Mouse (Mus musculus) embryonic facial prominence, embryonic 11.5 days (tissue): ENCODE data around the gene Gmppa. TPM values are rescaled to one million over a fixed set of nuclear protein-coding genes. Genes with fewer than 3 reads are reported as not detected.
A peak's percentile ranks its signal among the peaks of the same experiment; 100 is the strongest.

Experiments used
- ATAC-seq: fragments of 200-750 bp; cut with Nextera tagmentation; replicated peaks from 2 replicates; pipeline ENCODE4 v1.8.0; 2017; ENCODE audit warnings: low read depth; ENCODE audit not compliant: insufficient number of reproducible peaks, low FRiP score, low TSS enrichment
- DNase-seq: peaks from one replicate; pipeline ENCODE4 v3.0.0-alpha.2; 2015; ENCODE audit warnings: low spot score
- H3K27ac ChIP-seq: fragments of 300-500 bp; sonication (generic); replicated peaks from 2 replicates; pipeline ENCODE4 v1.5.1; 2014; ENCODE audit warnings: mild to moderate bottlenecking, low read depth, low read length, control low read depth
- H3K27me3 ChIP-seq: fragments of 300-500 bp; sonication (generic); 2 replicates; pipeline ENCODE4 v1.6.1; 2014; ENCODE audit warnings: mild to moderate bottlenecking, low read length, moderate library complexity, mixed read lengths; ENCODE audit not compliant: control insufficient read depth, insufficient read depth
- H3K36me3 ChIP-seq: fragments of 300-500 bp; sonication (generic); replicated peaks from 2 replicates; pipeline ENCODE4 v1.6.1; 2014; ENCODE audit warnings: low read depth, mild to moderate bottlenecking, low read length, moderate library complexity, mixed read lengths; ENCODE audit not compliant: control insufficient read depth, insufficient read depth
- H3K4me1 ChIP-seq: fragments of 300-500 bp; sonication (generic); 2 replicates; pipeline ENCODE4 v1.6.1; 2014; ENCODE audit warnings: low read length, mixed read lengths; ENCODE audit not compliant: control insufficient read depth, insufficient read depth
- H3K4me2 ChIP-seq: fragments of 300-500 bp; sonication (generic); 2 replicates; pipeline ENCODE4 v1.6.1; 2014; ENCODE audit warnings: low read depth, mild to moderate bottlenecking, control low read depth, low read length, moderate library complexity
- H3K4me3 ChIP-seq: fragments of 300-500 bp; sonication (generic); 2 replicates; pipeline ENCODE4 v1.5.1; 2014; ENCODE audit warnings: low read depth, low read length, control low read depth
- H3K9ac ChIP-seq: fragments of 300-500 bp; sonication (generic); replicated peaks from 2 replicates; pipeline ENCODE4 v1.6.1; 2014; ENCODE audit warnings: mild to moderate bottlenecking, control low read depth, low read length
- H3K9me3 ChIP-seq: fragments of 300-500 bp; sonication (generic); replicated peaks from 2 replicates; pipeline ENCODE4 v1.6.1; 2016; ENCODE audit warnings: mild to moderate bottlenecking, low read length, inconsistent platforms, mixed read lengths; ENCODE audit not compliant: control insufficient read depth
- WGBS: fragments of 180-500 bp; shearing (Covaris S2); extraction: QIAGEN DNeasy Blood & Tissue Kit; methylation state at CpG from one replicate; pipeline ENCODE4 v1.1.7; 2014; 5-methylcytosine and 5-hydroxymethylcytosine counted together
- polyA plus RNA-seq: library from polyadenylated mRNA; unstranded; fragments of >200 nt; fragmentation: Nextera tagmentation; extraction: Ambion mirVana; gene quantifications from 2 replicates; pipeline ENCODE4 v1.2.1, GENCODE M21; 2014

The Gmppa gene
- polyA plus RNA-seq, 1 experiment from 2014 or later = 38.4 TPM

- Histone ChIP-seq H3K27me3 (peaks cover 25% of the 10 kb centered on the region), H3K4me1 (peaks cover 5% of the 10 kb centered on the region; the same call in 1 of the 2 replicates), H3K27ac (no peak overlapping the region), H3K36me3 (no peaks in the 10 kb centered on the region; the same call in 1 of the 2 replicates), H3K4me3 (peak overlapping the region; percentile 48), H3K9me3 (no peaks in the 10 kb centered on the region), H3K9ac (peak overlapping the region; percentile 29), H3K4me2 (peak overlapping the region; percentile 81)
- ATAC-seq = peak; percentile 44
- WGBS = under 1% methylated on average over 62 of the region's 62 CpGs
- DNase-seq = peak; percentile 83
Measured at GRCm38 (mm10) chr1:75487405-75488161, 51.9 kb downstream of the Gmppa start.

DNA sequence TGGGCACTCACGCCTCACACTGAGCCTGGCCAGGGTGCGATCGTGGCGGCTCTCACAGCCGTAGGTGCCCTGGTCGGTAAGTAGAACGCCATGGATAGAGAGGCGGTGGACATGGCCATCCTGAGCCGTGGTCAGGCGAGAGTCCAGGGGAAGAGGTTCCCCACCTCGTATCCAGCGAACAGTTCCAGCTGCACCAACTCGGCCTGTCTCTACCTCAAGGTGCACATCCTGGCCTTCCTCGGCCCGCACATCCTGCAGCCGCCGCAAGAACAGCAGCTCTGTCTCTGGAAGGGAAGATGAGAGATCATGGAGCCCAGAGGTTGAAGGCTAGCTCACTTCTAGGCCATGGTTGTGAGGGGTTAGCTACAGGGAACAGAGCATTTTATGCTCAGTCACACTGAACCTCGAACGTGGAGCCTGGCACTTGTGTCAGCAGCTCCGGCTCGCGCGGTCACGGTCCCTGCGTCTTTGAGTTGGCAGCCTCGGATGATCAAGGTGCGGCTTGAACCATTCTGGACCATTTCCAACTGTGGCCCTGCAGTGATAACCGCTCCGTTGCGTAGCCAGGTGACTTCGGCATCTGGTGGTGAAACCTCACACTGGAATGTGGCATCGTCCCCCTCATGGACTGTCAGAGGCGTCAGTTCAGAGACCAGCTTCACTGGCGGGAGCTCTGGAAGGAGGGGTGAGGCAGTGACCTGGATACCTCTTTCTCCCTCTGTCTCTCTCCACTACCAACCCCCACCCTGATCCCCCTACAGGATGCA lies 55.2 kb downstream of the Gmppa start:
- ATAC-seq = no peak
- H3K27me3 ChIP-seq = peaks cover 11% of the 10 kb centered on the region
- H3K9ac ChIP-seq = no peak overlapping the region
- peaks cover 5% of the 10 kb centered on the region; the same call in 1 of the 2 replicates for H3K4me1 ChIP-seq
- H3K4me2 ChIP-seq = no peak overlapping the region
- no peak overlapping the region for H3K4me3 ChIP-seq
- no peak overlapping the region for H3K27ac ChIP-seq
- H3K36me3 ChIP-seq = no peaks in the 10 kb centered on the region; the same call in 1 of the 2 replicates
- no peak for DNase-seq
- H3K9me3 ChIP-seq = no peaks in the 10 kb centered on the region
- WGBS = 83% methylated on average over 34 of the region's 34 CpGs

DNA sequence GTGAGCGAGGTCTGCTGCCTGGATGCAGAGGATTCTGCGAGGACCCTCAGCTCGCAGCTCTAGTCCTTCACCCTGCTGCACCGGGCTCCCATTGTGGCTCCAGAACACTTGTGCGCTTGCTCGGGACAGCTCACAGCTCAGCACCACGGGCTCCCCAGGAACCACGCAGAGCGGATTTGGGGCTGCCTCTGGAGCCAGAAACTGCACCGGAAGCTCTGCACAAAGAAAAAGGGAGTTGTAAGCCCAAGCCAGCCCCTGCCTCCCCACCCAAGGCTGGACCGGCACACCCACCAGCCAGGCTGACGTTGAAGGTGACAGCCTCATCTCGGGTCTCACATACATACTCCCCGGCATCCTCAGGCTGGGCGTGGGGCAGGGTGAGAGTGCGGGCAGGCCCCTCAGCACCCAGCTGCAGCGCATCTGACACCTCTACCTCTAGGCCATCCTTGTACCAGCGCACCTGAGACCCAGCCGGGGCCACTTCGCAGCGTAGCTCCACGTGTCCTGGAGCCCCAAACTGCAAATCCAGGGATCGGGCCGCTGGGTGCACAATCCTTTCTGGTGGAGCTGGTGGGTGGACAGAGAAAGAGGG lies 56.9 kb downstream of the Gmppa start:
- Histone ChIP-seq H3K9ac (no peak overlapping the region), H3K9me3 (no peaks in the 10 kb centered on the region), H3K4me3 (no peak overlapping the region), H3K27me3 (0 out of 2 replicates have a peak, but pooled peaks cover 2% of the 10 kb centered on the region), H3K27ac (no peak overlapping the region), H3K4me1 (no peaks in the 10 kb centered on the region; the same call in 1 of the 2 replicates), H3K36me3 (peaks cover under 1% of the 10 kb centered on the region; the same call in 1 of the 2 replicates), H3K4me2 (no peak overlapping the region)
- 39% methylated on average over 24 of the region's 24 CpGs for WGBS
- DNase-seq (no peak), ATAC-seq (no peak)

Other genes starting within 250 kb of the Gmppa start
- 16.8 TPM in 2 replicates for gene Ankzf1, start 243.8 kb upstream of the Gmppa start, polyA plus RNA-seq
- 12.9 and 17.1 TPM in 2 replicates for gene Atg9a, start 243.7 kb upstream of the Gmppa start, polyA plus RNA-seq
- 14.1 and 15.0 TPM in 2 replicates for gene Glb1l, start 225.1 kb upstream of the Gmppa start, polyA plus RNA-seq
- gene Stk16, start 225.1 kb upstream of the Gmppa start, polyA plus RNA-seq = 117 and 123 TPM in 2 replicates
- 17.3 and 18.9 TPM in 2 replicates for gene Tuba4a, start 216.1 kb upstream of the Gmppa start, polyA plus RNA-seq
- not detected in 2 replicates for gene A630095N17Rik, start 203.8 kb upstream of the Gmppa start, polyA plus RNA-seq
- gene Dnajb2, start 199.5 kb upstream of the Gmppa start, polyA plus RNA-seq = 13.8 and 17.2 TPM in 2 replicates
- 1.4 and 1.5 TPM in 2 replicates for gene Ptprn, start 171.4 kb upstream of the Gmppa start, polyA plus RNA-seq
- gene Resp18, start 157.5 kb upstream of the Gmppa start, polyA plus RNA-seq = 4.9 and 5.8 TPM in 2 replicates
- gene Dnpep, start 117.9 kb upstream of the Gmppa start, polyA plus RNA-seq = 123 and 146 TPM in 2 replicates
- 6.9 and 9.9 TPM in 2 replicates for gene Des, start 75.6 kb upstream of the Gmppa start, polyA plus RNA-seq
- 16.7 and 19.9 TPM in 2 replicates for gene Speg, start 60.6 kb upstream of the Gmppa start, polyA plus RNA-seq
- 0.29 and 1.1 TPM in 2 replicates for gene Asic4, start 14.5 kb downstream of the Gmppa start, polyA plus RNA-seq
- gene Chpf, start 43.4 kb downstream of the Gmppa start, polyA plus RNA-seq = 14.6 and 15.3 TPM in 2 replicates
- gene Tmem198, start 43.6 kb downstream of the Gmppa start, polyA plus RNA-seq = 0.98 and 1.6 TPM in 2 replicates
- gene Obsl1, start 70.5 kb downstream of the Gmppa start, polyA plus RNA-seq = 52.4 and 54.2 TPM in 2 replicates
- 1.5 and 1.9 TPM in 2 replicates for gene Inha, start 71.1 kb downstream of the Gmppa start, polyA plus RNA-seq
- 11.4 and 14.2 TPM in 2 replicates for gene Stk11ip, start 85.6 kb downstream of the Gmppa start, polyA plus RNA-seq
- 7.5 and 7.6 TPM in 2 replicates for gene Slc4a3, start 110.3 kb downstream of the Gmppa start, polyA plus RNA-seq